Mouse (Mus musculus) megakaryocyte, embryonic 14.5 days (primary cell): ENCODE data around the gene Zpbp2. TPM values are rescaled to one million over a fixed set of nuclear protein-coding genes. Genes with fewer than 3 reads are reported as not detected.

Experiments used
- H3K27me3 ChIP-seq: replicated peaks from 2 replicates; pipeline ENCODE3; 2012; ENCODE audit warnings: inconsistent platforms
- H3K36me3 ChIP-seq: replicated peaks from 2 replicates; pipeline ENCODE3; 2012; ENCODE audit warnings: low read length, inconsistent platforms, mixed read lengths
- H3K4me1 ChIP-seq: 2 replicates; pipeline ENCODE4 v1.6.1; 2012; ENCODE audit warnings: inconsistent platforms
- H3K4me3 ChIP-seq: replicated peaks from 2 replicates; pipeline ENCODE3; 2012; ENCODE audit warnings: moderate library complexity, mild to moderate bottlenecking, inconsistent platforms
- H3K9me3 ChIP-seq: 2 replicates; pipeline ENCODE4 v1.6.1; 2012; ENCODE audit warnings: inconsistent platforms
- FLI1 ChIP-seq: IDR thresholded peaks from 2 replicates; pipeline ENCODE4 v1.6.1; 2012; ENCODE audit warnings: low read length, inconsistent platforms, mixed read lengths
- GATA1 ChIP-seq: IDR thresholded peaks from 3 replicates; pipeline ENCODE4 v1.6.1; 2012; ENCODE audit warnings: mixed read lengths, low read length, inconsistent platforms, borderline replicate concordance
- polyA plus RNA-seq: library from polyadenylated mRNA; stranded (reverse); fragments of >175 nt; gene quantifications from 2 replicates; pipeline ENCODE4 v1.2.3, GENCODE M21; 2012; ENCODE audit warnings: low replicate concordance; ENCODE audit not compliant: insufficient read depth

Zpbp2 gene
- polyA plus RNA-seq, 1 experiment: 0.08 TPM

GRCm38 (mm10) chr11:98540319-98540718 lies 10.6 kb upstream of the Zpbp2 start:
- TF ChIP-seq FLI1 (no peak), GATA1 (no peak)
- peaks cover 51% of the 10 kb centered on the region for H3K27me3 ChIP-seq
- no peak overlapping the region for H3K4me3 ChIP-seq
- H3K36me3 ChIP-seq: no peaks in the 10 kb centered on the region
- peaks cover 2% of the 10 kb centered on the region for H3K4me1 ChIP-seq
- peaks cover 14% of the 10 kb centered on the region for H3K9me3 ChIP-seq

- TF ChIP-seq GATA1 (no peak), FLI1 (no peak)
- Histone ChIP-seq H3K4me3 (no peak overlapping the region), H3K9me3 (peaks cover 14% of the 10 kb centered on the region), H3K4me1 (peaks cover 15% of the 10 kb centered on the region), H3K36me3 (no peaks in the 10 kb centered on the region), H3K27me3 (peaks cover 63% of the 10 kb centered on the region)
Measured at GRCm38 (mm10) chr11:98542553-98542952, 8.3 kb upstream of the Zpbp2 start.

- Histone ChIP-seq H3K9me3 (peaks cover 14% of the 10 kb centered on the region), H3K27me3 (peaks cover 69% of the 10 kb centered on the region), H3K4me1 (peaks cover 15% of the 10 kb centered on the region), H3K36me3 (no peaks in the 10 kb centered on the region), H3K4me3 (no peak overlapping the region)
- no peak for TF ChIP-seq GATA1
- no peak for TF ChIP-seq FLI1
Measured at GRCm38 (mm10) chr11:98543414-98543813, 7.5 kb upstream of the Zpbp2 start.

GRCm38 (mm10) chr11:98544890-98545677 lies 5.8 kb upstream of the Zpbp2 start:
- peak overlapping the region; percentile 85 for H3K4me3 ChIP-seq
- peaks cover 16% of the 10 kb centered on the region for H3K4me1 ChIP-seq
- H3K9me3 ChIP-seq: peaks cover 4% of the 10 kb centered on the region; the same call in 1 of the 2 replicates
- peaks cover 78% of the 10 kb centered on the region for H3K27me3 ChIP-seq
- TF ChIP-seq FLI1 (no peak), GATA1 (no peak)
- H3K36me3 ChIP-seq: no peaks in the 10 kb centered on the region

GRCm38 (mm10) chr11:98545711-98546231 lies 5.1 kb upstream of the Zpbp2 start, which contains the start of gene Ikzf3:
Ikzf3 (minus strand) TSS chr11:98546031.
- TF ChIP-seq FLI1: no peak
- TF ChIP-seq GATA1: no peak
- H3K9me3 ChIP-seq: no peaks in the 10 kb centered on the region
- H3K4me3 ChIP-seq: peak within 1 kb of the TSS; percentile 85
- H3K27me3 ChIP-seq: peaks cover 81% of the 10 kb centered on the region
- no peaks in the 10 kb centered on the region for H3K36me3 ChIP-seq
- H3K4me1 ChIP-seq: peaks cover 23% of the 10 kb centered on the region

- Histone ChIP-seq H3K27me3 (peaks cover 73% of the 10 kb centered on the region), H3K36me3 (no peaks in the 10 kb centered on the region), H3K4me1 (peaks cover 28% of the 10 kb centered on the region), H3K4me3 (no peak overlapping the region), H3K9me3 (no peaks in the 10 kb centered on the region)
- TF ChIP-seq GATA1 (no peak), FLI1 (no peak)
Measured at GRCm38 (mm10) chr11:98546529-98547307, 4.2 kb upstream of the Zpbp2 start.

- Histone ChIP-seq H3K36me3 (no peaks in the 10 kb centered on the region), H3K9me3 (no peaks in the 10 kb centered on the region), H3K4me3 (no peak overlapping the region), H3K4me1 (peaks cover 31% of the 10 kb centered on the region), H3K27me3 (peaks cover 69% of the 10 kb centered on the region)
- TF ChIP-seq FLI1 (no peak), GATA1 (no peak)
Measured at GRCm38 (mm10) chr11:98547308-98547693, 3.6 kb upstream of the Zpbp2 start.

- TF ChIP-seq GATA1: no peak
- Histone ChIP-seq H3K4me3 (no peak overlapping the region), H3K27me3 (peaks cover 53% of the 10 kb centered on the region), H3K4me1 (peaks cover 31% of the 10 kb centered on the region), H3K9me3 (0 out of 2 replicates have a peak, but pooled peaks cover 2% of the 10 kb centered on the region), H3K36me3 (no peaks in the 10 kb centered on the region)
Measured at GRCm38 (mm10) chr11:98549363-98549762, 1.5 kb upstream of the Zpbp2 start.

GRCm38 (mm10) chr11:98550311-98550974 lies 454 bp upstream of the Zpbp2 start:
- TF ChIP-seq GATA1 (no peak), FLI1 (no peak)
- H3K27me3 ChIP-seq: peaks cover 43% of the 10 kb centered on the region
- H3K36me3 ChIP-seq: no peaks in the 10 kb centered on the region
- H3K9me3 ChIP-seq: 0 out of 2 replicates have a peak, but pooled peaks cover 2% of the 10 kb centered on the region
- H3K4me3 ChIP-seq: peak overlapping the region; percentile 94
- peaks cover 28% of the 10 kb centered on the region for H3K4me1 ChIP-seq
